Mouse (Mus musculus) liver, adult 2 months (tissue): ENCODE measurements around the gene Rassf8.

Experiments
- CTCF ChIP-seq: fragments of 200-500 bp; IDR thresholded peaks from 2 replicates; pipeline ENCODE4 v1.5.1; 2011; ENCODE audit warnings: low read depth, low read length, control low read depth
- POLR2A ChIP-seq: fragments of 200-500 bp; IDR thresholded peaks from 2 replicates; pipeline ENCODE4 v1.6.1; 2011; ENCODE audit warnings: low read length, control low read depth; ENCODE audit not compliant: insufficient read depth; ENCODE audit errors: extremely low read depth

DNA sequence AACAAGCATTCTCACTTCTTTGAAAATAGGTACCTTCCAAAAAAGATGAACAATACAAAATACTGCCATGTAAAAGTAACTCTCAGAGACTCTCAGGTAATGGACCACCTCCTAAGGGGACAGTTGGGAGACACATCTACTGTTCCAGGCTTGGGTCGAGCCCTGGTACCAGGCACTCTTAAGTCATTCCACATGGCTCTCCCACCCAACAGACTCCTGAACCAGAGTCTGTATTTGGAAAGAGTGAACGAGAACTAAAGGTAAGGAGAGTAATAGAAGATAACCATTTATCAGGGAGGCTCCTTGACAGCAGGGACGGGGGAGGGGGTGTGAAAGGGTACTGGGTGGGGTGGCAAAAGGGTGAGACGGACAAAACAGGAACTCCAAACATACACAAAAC is 115.8 kb downstream of the Rassf8 start:
- no peak for TF ChIP-seq POLR2A
- TF ChIP-seq CTCF = no peak
